Mouse (Mus musculus): ENCODE data around the gene Mgat1. TPM values are rescaled to one million over a fixed set of nuclear protein-coding genes. Genes with fewer than 3 reads are reported as not detected.
"Not testable (repeated sequence)": the region's sequence is repeated elsewhere in the genome, so short reads cannot be mapped to it uniquely, and the experiment has no call there.

The Mgat1 gene
- 43.8 and 55.3 TPM in 2 replicates for polyA plus RNA-seq (2014; fragmentation: Nextera tagmentation; extraction: Ambion mirVana)

GRCm38 (mm10) chr11:49243727-49244594 lies at the start of gene Mgat1:
Gene Mgat1 (plus strand): TSS chr11:49244191.
- under 1% methylated on average over 56 of the region's 60 CpGs for WGBS
- Histone ChIP-seq H3K4me3 (ENCODE audit: low read length) (peak within 1 kb of the TSS; percentile 51), H3K4me2 (replicated peaks; ENCODE audit: low read depth, low read length) (peak within 1 kb of the TSS; percentile 67), H3K4me1 (ENCODE audit: control insufficient read depth, insufficient read depth, low read length) (peaks cover 18% of the 10 kb centered on the region), H3K27ac (ENCODE audit: low read depth, low read length) (peak within 1 kb of the TSS; percentile 80), H3K9me3 (ENCODE audit: control insufficient read depth, low read length) (0 out of 2 replicates have a peak, but pooled peaks cover 3% of the 10 kb centered on the region), H3K27me3 (ENCODE audit: control insufficient read depth, insufficient read depth, low read length) (no peaks in the 10 kb centered on the region), H3K36me3 (ENCODE audit: control insufficient read depth, insufficient read depth, low read length) (no peaks in the 10 kb centered on the region), H3K9ac (ENCODE audit: low read depth, low read length) (peak within 1 kb of the TSS; percentile 53)
- ATAC-seq (ENCODE audit: low FRiP score, low TSS enrichment): peak; percentile 97

GRCm38 (mm10) chr11:49194771-49195170 lies 49.2 kb upstream of the Mgat1 start:
- H3K4me1 ChIP-seq (ENCODE audit: control insufficient read depth, insufficient read depth, low read length); H3K4me3 ChIP-seq (ENCODE audit: low read length); H3K9ac ChIP-seq (ENCODE audit: low read depth, low read length); H3K27ac ChIP-seq (ENCODE audit: low read depth, low read length); H3K36me3 ChIP-seq (ENCODE audit: control insufficient read depth, insufficient read depth, low read length); ATAC-seq (ENCODE audit: low FRiP score, low TSS enrichment); H3K27me3 ChIP-seq (ENCODE audit: control insufficient read depth, insufficient read depth, low read length); H3K9me3 ChIP-seq (ENCODE audit: control insufficient read depth, low read length); H3K4me2 ChIP-seq (replicated peaks; ENCODE audit: low read depth, low read length): not testable (repeated sequence)
- WGBS: 96% methylated on average over 9 of the region's 9 CpGs

GRCm38 (mm10) chr11:49195819-49196322 lies 48.1 kb upstream of the Mgat1 start:
- H3K4me2 ChIP-seq (replicated peaks; ENCODE audit: low read depth, low read length): no peak overlapping the region
- no peak overlapping the region for H3K4me3 ChIP-seq (ENCODE audit: low read length)
- no peaks in the 10 kb centered on the region for H3K36me3 ChIP-seq (ENCODE audit: control insufficient read depth, insufficient read depth, low read length)
- H3K9ac ChIP-seq (ENCODE audit: low read depth, low read length): no peak overlapping the region
- ATAC-seq (ENCODE audit: low FRiP score, low TSS enrichment): no peak
- no peaks in the 10 kb centered on the region for H3K27me3 ChIP-seq (ENCODE audit: control insufficient read depth, insufficient read depth, low read length)
- H3K27ac ChIP-seq (ENCODE audit: low read depth, low read length): no peak overlapping the region
- H3K9me3 ChIP-seq (ENCODE audit: control insufficient read depth, low read length): no peaks in the 10 kb centered on the region
- 85% methylated on average over 7 of the region's 7 CpGs for WGBS
- H3K4me1 ChIP-seq (ENCODE audit: control insufficient read depth, insufficient read depth, low read length): no peaks in the 10 kb centered on the region

GRCm38 (mm10) chr11:49200666-49201065 lies 43.3 kb upstream of the Mgat1 start:
- Histone ChIP-seq H3K4me3 (ENCODE audit: low read length) (no peak overlapping the region), H3K36me3 (ENCODE audit: control insufficient read depth, insufficient read depth, low read length) (no peaks in the 10 kb centered on the region), H3K27me3 (ENCODE audit: control insufficient read depth, insufficient read depth, low read length) (no peaks in the 10 kb centered on the region), H3K9me3 (ENCODE audit: control insufficient read depth, low read length) (no peaks in the 10 kb centered on the region), H3K27ac (ENCODE audit: low read depth, low read length) (no peak overlapping the region), H3K4me2 (replicated peaks; ENCODE audit: low read depth, low read length) (no peak overlapping the region), H3K9ac (ENCODE audit: low read depth, low read length) (no peak overlapping the region), H3K4me1 (ENCODE audit: control insufficient read depth, insufficient read depth, low read length) (peaks cover 6% of the 10 kb centered on the region; the same call in 1 of the 2 replicates)
- ATAC-seq (ENCODE audit: low FRiP score, low TSS enrichment): no peak

GRCm38 (mm10) chr11:49201142-49201541 lies 42.8 kb upstream of the Mgat1 start:
- Histone ChIP-seq H3K27me3 (ENCODE audit: control insufficient read depth, insufficient read depth, low read length) (no peaks in the 10 kb centered on the region), H3K4me3 (ENCODE audit: low read length) (no peak overlapping the region), H3K4me1 (ENCODE audit: control insufficient read depth, insufficient read depth, low read length) (peaks cover 6% of the 10 kb centered on the region; the same call in 1 of the 2 replicates), H3K27ac (ENCODE audit: low read depth, low read length) (no peak overlapping the region), H3K9me3 (ENCODE audit: control insufficient read depth, low read length) (no peaks in the 10 kb centered on the region), H3K36me3 (ENCODE audit: control insufficient read depth, insufficient read depth, low read length) (no peaks in the 10 kb centered on the region; the same call in 1 of the 2 replicates), H3K4me2 (replicated peaks; ENCODE audit: low read depth, low read length) (no peak overlapping the region), H3K9ac (ENCODE audit: low read depth, low read length) (no peak overlapping the region)
- ATAC-seq (ENCODE audit: low FRiP score, low TSS enrichment): no peak

GRCm38 (mm10) chr11:49202071-49202470 lies 41.9 kb upstream of the Mgat1 start:
- ATAC-seq (ENCODE audit: low FRiP score, low TSS enrichment): no peak
- WGBS: 39% methylated on average over 2 of the region's 2 CpGs
- Histone ChIP-seq H3K27ac (ENCODE audit: low read depth, low read length) (peak overlapping the region; percentile 99; the same call in 1 of the 2 replicates), H3K4me1 (ENCODE audit: control insufficient read depth, insufficient read depth, low read length) (peaks cover 6% of the 10 kb centered on the region; the same call in 1 of the 2 replicates), H3K4me3 (ENCODE audit: low read length) (peak overlapping the region; percentile 88), H3K4me2 (replicated peaks; ENCODE audit: low read depth, low read length) (peak overlapping the region; percentile 75), H3K9me3 (ENCODE audit: control insufficient read depth, low read length) (no peaks in the 10 kb centered on the region), H3K36me3 (ENCODE audit: control insufficient read depth, insufficient read depth, low read length) (peaks cover 9% of the 10 kb centered on the region), H3K9ac (ENCODE audit: low read depth, low read length) (peak overlapping the region; percentile 97), H3K27me3 (ENCODE audit: control insufficient read depth, insufficient read depth, low read length) (no peaks in the 10 kb centered on the region)

GRCm38 (mm10) chr11:49202523-49203061 lies 41.4 kb upstream of the Mgat1 start:
- Histone ChIP-seq H3K4me2 (replicated peaks; ENCODE audit: low read depth, low read length) (peak overlapping the region; percentile 75), H3K4me1 (ENCODE audit: control insufficient read depth, insufficient read depth, low read length) (peaks cover 6% of the 10 kb centered on the region; the same call in 1 of the 2 replicates), H3K9ac (ENCODE audit: low read depth, low read length) (peak overlapping the region; percentile 97), H3K9me3 (ENCODE audit: control insufficient read depth, low read length) (no peaks in the 10 kb centered on the region), H3K4me3 (ENCODE audit: low read length) (peak overlapping the region; percentile 88), H3K27ac (ENCODE audit: low read depth, low read length) (peak overlapping the region; percentile 99), H3K27me3 (ENCODE audit: control insufficient read depth, insufficient read depth, low read length) (no peaks in the 10 kb centered on the region), H3K36me3 (ENCODE audit: control insufficient read depth, insufficient read depth, low read length) (peaks cover 9% of the 10 kb centered on the region)
- under 1% methylated on average over 10 of the region's 10 CpGs for WGBS
- peak; percentile 45 for ATAC-seq (ENCODE audit: low FRiP score, low TSS enrichment)

- H3K27ac ChIP-seq (ENCODE audit: low read depth, low read length): peak within 1 kb of the TSS; percentile 99
- H3K27me3 ChIP-seq (ENCODE audit: control insufficient read depth, insufficient read depth, low read length): no peaks in the 10 kb centered on the region
- peaks cover 6% of the 10 kb centered on the region; the same call in 1 of the 2 replicates for H3K4me1 ChIP-seq (ENCODE audit: control insufficient read depth, insufficient read depth, low read length)
- peak within 1 kb of the TSS; percentile 75 for H3K4me2 ChIP-seq (replicated peaks; ENCODE audit: low read depth, low read length)
- H3K4me3 ChIP-seq (ENCODE audit: low read length): peak within 1 kb of the TSS; percentile 88
- peak; percentile 94 for ATAC-seq (ENCODE audit: low FRiP score, low TSS enrichment)
- peak within 1 kb of the TSS; percentile 97 for H3K9ac ChIP-seq (ENCODE audit: low read depth, low read length)
- H3K36me3 ChIP-seq (ENCODE audit: control insufficient read depth, insufficient read depth, low read length): peaks cover 9% of the 10 kb centered on the region
- 0% methylated on average over 43 of the region's 47 CpGs for WGBS
- H3K9me3 ChIP-seq (ENCODE audit: control insufficient read depth, low read length): no peaks in the 10 kb centered on the region
Measured at GRCm38 (mm10) chr11:49203129-49203768, 40.7 kb upstream of the Mgat1 start, which contains the start of gene Zfp62. Gene Zfp62 (plus strand): TSS chr11:49203292.
